Mouse (Mus musculus): ENCODE measurements around the gene Arhgdig.
"Not testable (repeated sequence)": the region's sequence is repeated elsewhere in the genome, so short reads cannot be mapped to it uniquely, and the experiment has no call there.

The Arhgdig gene

GRCm38 (mm10) chr17:26204766-26205165, 2.8 kb downstream of the Arhgdig start:
- DNase-seq (ENCODE audit: low read depth), result no peak

GRCm38 (mm10) chr17:26203321-26203811, 4.2 kb downstream of the Arhgdig start:
- DNase-seq (ENCODE audit: low read depth), result peak; percentile 63

GRCm38 (mm10) chr17:26202737-26203136, 4.8 kb downstream of the Arhgdig start, which contains the start of gene Rgs11:
Gene Rgs11 (plus strand): TSS chr17:26202951.
- DNase-seq (ENCODE audit: low read depth), result peak; percentile 71

GRCm38 (mm10) chr17:26201998-26202397, 5.6 kb downstream of the Arhgdig start:
- peak; percentile 18 for DNase-seq (ENCODE audit: low read depth)

GRCm38 (mm10) chr17:26200831-26201705, 6.5 kb downstream of the Arhgdig start:
- DNase-seq (ENCODE audit: low read depth), result peak; percentile 39

- DNase-seq (ENCODE audit: low read depth), result no peak
Observed at GRCm38 (mm10) chr17:26198892-26199291, 8.7 kb downstream of the Arhgdig start, which contains the start of gene Pdia2. Gene Pdia2 (minus strand): TSS chr17:26199087.

GRCm38 (mm10) chr17:26192481-26193190, 14.9 kb downstream of the Arhgdig start:
- DNase-seq (ENCODE audit: low read depth), result no peak

GRCm38 (mm10) chr17:26191486-26191885, 16.1 kb downstream of the Arhgdig start:
- DNase-seq (ENCODE audit: low read depth), result peak; percentile 43

- DNase-seq (ENCODE audit: low read depth), result no peak
Observed at GRCm38 (mm10) chr17:26188091-26188805, 19.3 kb downstream of the Arhgdig start.

GRCm38 (mm10) chr17:26187592-26187991, 20.0 kb downstream of the Arhgdig start:
- DNase-seq (ENCODE audit: low read depth), result no peak

GRCm38 (mm10) chr17:26181179-26181578, 26.4 kb downstream of the Arhgdig start:
- DNase-seq (ENCODE audit: low read depth), result no peak

- DNase-seq (ENCODE audit: low read depth), result no peak
Observed at GRCm38 (mm10) chr17:26178611-26179010, 29.0 kb downstream of the Arhgdig start.

GRCm38 (mm10) chr17:26175248-26175647, 32.3 kb downstream of the Arhgdig start:
- not testable (repeated sequence) for DNase-seq (ENCODE audit: low read depth)

- peak; percentile 80 for DNase-seq (ENCODE audit: low read depth)
Observed at GRCm38 (mm10) chr17:26168039-26168438, 39.5 kb downstream of the Arhgdig start.

- DNase-seq (ENCODE audit: low read depth), result no peak
Observed at GRCm38 (mm10) chr17:26162736-26163135, 44.9 kb downstream of the Arhgdig start.

- DNase-seq (ENCODE audit: low read depth), result no peak
Observed at GRCm38 (mm10) chr17:26151886-26152630, 55.5 kb downstream of the Arhgdig start.

Data from induced T-regulatory cell, adult 2 months (primary cell).